Mouse (Mus musculus) cerebellum, adult 18-20 months (tissue): Measurements from ENCODE around the gene St6galnac4.
A peak's percentile ranks its signal among the peaks of the same experiment; 100 is the strongest.

Experiments used
- DNase-seq, 2 experiments: peaks; one replicate each; pipeline ENCODE4 v3.0.0; 2021

The St6galnac4 gene

DNA sequence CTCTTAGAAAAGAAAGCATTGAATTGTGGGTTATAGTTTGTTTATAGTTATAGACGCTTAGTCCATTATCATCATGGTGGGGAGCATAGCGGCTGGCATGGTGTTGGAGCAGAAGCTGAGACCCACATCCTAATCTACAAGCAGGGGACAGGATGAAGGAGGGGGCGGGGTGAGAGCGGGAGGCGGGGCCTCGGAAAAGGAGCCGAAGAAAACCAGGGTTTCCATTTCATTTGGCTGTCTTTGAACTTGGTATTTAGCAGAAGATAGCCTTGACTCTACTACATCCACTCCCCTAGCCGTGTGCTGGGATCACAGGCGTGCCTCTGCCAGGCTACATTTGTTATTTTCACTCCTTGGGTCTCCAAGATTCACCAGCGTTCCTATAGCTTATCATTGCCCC, 17.7 kb downstream of the St6galnac4 start:
- no peak for DNase-seq

DNA sequence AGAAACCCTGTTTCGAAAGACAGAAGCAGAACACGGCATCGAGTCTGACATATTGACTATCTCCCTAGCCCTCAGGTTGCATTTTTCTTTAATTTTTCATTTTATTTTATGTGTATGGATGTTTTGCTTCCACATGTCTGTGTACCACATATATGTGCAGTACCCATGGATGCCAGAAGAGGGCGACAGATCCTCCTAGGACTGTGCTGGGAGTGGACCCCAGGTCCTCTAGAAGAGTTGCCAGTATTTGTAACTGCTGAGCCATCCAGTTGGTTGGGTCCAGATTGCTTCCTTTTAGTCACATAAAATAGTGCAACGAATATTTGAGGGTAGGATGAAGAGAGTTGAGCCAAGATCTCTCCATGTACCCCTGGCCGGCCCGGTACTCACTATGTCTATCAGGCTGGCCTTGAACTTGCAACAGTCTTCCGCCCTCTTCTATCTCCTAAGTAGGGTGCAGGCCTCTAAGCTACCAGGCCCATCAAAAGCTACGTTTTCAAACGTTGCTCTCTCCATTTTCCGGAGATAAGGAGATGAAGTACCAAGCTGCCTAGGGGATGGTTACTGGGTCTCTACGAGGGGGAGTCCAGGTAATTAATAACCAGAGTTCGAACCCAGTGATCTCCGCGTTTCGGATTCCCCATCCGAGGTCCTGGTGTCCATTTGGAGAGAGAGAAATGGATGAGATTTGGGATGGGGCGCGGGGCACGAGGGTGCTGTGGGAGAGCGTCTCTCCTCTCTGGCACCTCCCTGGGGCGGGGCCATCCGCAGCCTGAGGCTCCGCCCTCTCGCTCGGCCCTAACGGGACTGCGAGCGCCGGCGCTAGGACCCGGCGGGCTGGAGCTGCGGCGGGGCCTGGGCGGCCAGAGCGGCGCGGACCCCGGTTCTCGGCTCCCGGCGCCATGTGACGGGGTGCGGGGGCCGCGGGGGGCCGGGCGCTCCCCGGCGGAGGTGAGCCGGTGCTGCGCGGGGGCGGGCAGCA, 19.6 kb downstream of the St6galnac4 start:
- peak; percentile 93 to 95 for DNase-seq

DNA sequence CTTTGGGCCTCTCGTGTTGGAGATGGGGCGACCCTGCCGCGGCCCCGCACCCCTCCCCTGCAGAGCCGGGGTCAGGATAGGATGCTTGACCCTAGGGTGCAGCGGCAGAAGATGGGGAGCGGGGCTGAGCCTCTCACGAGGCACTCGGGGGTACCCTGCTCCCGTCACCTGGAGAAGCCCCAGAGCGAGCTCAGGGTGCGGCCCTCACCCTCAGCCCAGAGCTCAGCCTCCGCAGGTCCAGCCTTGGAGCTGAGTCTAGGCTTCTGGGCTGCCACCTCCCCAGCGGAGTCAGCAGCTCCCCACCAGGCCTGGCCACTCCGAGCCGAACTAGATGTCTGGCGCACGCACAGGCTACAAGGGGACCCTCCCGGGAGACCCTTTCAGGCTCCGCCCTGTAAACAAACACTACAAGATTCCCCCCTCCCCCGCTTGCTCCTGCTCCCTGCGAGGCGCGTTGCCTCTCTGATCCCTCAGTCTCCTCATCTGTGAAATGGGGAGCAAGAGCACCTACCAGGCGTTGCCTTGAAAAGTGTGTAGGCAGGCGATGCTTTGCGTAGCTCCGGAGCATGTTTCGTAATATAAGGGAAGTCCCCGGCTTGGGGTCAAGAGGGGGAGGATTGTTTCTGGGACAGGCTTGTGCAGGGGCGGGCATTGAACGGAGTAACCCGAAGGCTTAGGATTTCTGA, 20.5 kb downstream of the St6galnac4 start:
- DNase-seq = peak; percentile 55 to 63

DNA sequence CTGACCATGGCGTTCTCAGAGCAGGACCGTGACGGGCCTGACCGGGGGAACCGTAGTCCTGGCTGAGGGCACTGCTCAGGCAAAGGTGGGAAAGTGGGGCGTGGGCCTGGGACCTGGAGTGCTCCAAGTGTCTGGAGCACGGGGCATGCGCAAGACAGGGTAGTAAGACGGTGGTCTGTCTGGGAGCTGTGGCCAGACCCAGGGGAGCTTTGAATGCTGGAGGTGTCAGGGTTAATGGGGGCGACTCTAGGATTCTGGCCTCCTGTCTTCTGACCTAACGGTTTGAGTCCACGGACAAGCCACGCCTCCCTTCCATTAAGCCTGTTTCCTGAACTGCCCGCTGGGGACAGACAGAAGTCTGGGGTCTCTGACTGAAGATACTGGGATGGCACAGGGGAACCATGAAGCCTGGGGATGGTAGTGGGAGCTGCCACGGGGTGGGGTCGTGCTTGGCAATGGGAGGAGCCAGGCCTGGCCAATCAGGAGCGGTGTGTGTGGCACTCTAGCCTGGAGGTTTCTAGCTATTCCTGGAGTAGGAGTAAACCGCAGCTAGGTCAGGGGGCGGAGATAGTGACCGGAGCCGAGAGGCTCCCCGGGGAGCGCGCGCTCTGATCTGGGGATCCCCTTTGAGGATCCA, 21.4 kb downstream of the St6galnac4 start:
- peak; percentile 62 to 69 for DNase-seq

DNA sequence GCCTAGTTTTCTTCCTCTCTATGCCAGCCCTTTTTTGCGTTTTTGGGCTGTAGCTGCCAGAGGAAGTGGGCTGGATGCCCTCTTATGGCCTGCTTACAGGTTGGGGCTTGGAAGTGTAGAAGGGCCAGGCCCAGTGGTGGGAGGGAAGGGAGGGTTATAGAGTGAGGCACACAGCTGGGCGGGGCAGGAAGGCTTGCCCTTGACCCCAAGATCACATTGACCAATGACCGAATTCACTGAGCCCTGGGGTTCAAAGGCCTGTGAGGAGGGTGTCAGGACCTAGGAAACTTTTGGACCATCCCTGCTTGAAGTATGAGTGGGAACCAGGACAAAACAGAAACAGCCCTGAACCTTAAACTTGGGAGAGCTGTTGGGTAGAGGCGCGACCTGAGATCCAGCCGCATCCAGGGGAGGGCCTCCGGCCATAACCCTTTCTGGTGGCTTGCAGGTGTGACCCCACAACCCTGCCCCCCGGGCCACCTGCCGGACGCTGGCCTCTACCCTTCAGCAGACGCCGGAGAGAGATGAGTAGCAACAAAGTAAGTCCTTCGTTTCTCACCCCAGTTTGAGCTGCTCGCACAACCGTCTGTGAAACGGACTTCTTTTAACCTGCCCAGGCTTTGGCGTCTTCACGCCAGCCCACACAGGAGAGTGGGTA, 22.0 kb downstream of the St6galnac4 start:
- DNase-seq = no peak

DNA sequence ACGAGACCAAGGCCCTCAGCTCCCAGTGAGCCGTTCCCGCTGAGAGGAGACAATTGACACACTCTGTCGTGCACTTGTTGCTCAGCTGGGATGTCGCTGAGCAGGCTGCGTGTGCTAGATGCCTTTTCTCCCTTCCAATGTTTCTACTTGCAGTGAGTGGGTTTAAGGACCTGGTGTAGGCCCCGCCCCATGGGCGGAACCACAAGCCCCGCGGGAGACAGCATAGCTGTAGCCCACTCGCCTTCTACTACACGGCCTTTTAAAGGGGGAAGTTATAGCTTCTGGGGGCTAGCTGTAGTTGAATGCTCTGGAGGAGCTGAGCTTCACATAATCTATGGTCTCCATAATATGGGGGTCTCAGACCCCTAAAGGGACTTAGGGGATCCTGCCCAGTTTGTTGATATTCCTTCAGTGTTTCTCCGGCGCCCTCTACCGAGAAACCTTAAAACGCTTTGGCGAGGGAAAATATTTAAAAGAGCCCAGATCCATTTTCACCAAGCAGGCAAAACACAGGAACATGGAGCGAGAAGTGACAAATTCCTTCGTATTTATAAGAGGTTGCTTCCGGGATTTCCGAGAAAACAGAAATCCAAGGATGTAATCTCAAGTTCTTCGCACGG, 23.8 kb downstream of the St6galnac4 start:
- DNase-seq = peak; percentile 58 to 59

DNA sequence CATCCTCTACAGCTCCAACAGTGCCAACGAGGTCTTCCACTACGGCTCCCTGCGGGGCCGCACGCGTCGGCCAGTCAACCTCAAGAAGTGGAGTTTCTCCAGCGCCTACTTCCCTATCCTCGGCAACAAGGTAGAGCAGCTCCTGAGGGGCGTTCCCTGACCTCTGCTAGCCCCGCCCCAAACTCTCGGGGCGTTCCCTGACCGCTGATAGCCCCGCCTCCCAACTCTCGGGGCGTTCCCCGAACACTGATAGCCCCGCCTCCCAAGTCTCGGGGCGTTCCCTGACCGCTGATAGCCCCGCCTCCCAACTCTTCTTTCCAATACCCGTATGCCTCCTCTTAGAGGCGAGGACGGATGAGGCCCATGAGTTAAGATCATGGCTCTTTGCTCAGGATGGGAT, 25.4 kb downstream of the St6galnac4 start:
- no peak for DNase-seq

DNA sequence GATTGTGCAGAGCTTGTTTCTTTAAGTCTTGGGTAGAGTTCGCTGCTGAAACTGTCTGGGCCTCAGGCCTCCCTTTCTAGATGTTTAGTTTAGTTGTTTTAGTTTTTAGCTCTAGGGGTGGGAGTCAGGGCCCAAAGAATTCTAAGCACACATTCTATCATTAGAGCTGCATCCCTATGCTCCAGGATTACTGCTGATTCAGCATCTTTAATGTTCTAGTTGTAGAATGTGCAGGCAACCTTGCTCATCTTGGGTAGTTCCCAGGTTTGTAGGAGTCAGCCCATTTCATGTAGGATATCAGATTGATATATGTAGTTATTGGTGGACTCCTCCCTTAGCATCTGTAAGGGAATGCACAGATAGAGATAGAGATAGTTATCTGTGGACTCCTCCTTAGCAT, 30.2 kb downstream of the St6galnac4 start:
- no peak for DNase-seq

DNA sequence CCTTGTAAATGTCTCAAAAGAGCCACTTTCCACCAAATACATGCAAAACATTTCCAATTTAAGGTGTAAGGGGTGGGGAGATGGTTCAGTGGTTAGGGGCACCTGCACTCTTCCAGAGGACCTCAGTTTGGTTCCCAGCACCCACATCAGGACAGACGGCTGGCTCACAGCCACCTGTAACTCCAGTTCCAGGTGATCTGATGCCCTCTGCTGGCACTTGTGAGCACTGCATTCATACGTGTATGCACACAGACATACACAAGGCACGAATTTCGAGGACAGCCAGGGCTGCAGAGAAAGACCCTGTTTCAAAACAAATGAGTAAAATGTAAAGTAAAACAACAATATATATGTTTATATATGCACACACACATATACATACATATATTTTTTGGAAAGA, 30.7 kb downstream of the St6galnac4 start:
- no peak for DNase-seq

DNA sequence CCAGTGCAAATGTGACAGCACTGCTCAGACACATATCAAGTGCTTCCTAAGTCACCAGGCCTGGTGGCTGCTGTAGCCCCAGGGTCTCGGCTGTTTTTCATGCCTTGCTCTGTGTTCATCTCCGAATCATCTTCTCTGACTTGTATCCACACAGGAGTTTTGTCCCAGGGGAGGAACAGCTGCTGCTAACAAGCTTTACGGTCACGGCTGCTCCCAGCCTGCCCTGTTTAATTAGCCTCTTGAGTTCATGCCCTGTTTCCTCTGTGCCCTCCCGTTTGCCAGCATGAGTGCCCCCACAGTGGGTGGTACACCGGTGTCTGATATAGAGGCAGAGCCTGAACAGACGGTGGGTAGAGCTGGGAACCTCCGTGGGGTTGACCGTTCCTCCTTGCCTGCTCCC, 31.2 kb downstream of the St6galnac4 start:
- no peak for DNase-seq

DNA sequence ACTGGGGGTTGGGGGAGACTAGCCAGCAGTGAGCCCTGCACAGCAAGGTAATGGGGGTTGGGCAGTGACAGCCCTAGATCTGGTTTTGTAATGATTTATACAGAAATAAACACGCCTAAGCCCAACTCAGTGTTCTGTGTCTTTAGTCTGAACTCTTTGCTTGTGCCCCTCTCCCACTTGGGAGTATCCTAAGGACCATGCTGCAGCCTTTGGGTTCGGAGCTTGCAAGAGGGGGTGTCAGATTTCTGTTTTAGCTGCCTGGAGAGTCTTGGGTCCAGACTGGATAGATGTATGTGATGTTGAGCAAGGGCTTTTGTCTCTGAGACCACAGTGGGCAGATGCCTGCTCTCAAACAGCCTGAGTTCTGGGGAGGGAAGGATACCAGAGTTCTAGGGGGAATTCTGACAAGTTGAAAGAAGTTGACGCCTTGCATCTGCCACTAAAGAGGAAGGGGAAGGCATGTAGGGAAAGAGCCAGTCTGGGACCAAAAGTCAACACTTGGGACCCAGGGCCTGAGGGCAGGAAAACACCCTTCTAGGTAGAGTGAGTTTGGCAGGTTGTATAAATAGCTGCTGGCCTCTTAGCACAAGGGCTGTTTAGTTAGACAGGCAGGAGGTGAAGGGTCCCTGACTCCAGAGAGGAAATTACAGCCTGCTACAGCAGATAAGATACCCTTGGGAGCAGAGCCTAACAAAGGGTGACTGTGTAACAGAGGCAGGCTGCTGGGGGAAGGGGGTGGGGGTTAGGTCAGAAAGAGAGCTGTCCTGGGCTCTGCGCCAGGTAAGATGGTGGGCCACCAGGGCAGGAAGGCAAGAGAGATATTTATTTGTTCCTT, 34.0 kb downstream of the St6galnac4 start:
- no peak for DNase-seq

DNA sequence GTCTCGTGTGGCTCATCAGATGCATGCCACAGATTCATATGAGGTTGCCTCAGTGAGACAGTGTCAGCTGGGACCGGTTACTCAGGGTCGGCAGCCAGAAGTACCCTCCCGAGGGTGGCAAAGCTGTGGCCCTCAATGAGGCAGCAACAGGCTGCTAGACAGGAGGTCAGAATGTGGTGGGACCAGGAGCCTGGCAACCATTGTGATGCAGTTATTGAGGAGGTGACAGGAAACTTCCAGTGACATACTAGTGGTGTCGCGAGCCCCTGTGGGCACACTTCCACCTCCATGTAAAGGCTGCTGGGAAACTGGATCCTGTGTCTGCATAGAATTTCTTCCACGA, 34.6 kb downstream of the St6galnac4 start, which contains the start of gene Ak1:
Gene Ak1, plus strand, starts transcription at position 242 of the 343 bp plus-strand sequence.
- no peak for DNase-seq

DNA sequence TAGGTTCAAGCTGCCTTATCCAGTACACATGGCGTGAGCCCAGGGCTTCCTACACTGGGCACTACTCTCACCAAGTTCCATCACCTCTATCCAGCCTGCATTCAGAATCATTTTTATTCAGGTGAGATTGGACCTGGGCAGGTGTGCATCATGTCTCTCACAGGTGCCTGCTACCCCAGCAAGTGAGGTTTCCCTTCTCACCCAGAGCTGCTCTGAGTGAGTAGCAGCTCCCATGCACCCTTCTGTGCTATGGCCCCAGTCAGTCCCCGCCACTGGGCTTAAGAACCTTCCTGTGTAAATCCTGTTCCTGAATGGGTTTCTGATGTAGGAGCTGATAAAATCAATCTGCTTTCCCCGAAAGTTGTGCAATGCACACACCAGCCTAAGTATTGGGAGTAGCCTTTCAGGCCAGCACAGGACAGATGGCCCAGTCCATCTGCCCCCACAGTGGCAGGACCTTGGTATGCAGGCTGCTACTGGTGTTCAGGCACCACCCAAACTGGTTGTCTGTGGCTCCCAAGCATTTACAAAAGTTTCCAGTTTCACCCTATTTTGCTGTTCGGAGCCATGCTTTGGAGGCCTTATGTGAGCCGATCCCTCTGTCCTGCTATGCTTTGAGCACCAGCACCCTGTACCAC, 37.3 kb downstream of the St6galnac4 start:
- no peak for DNase-seq

DNA sequence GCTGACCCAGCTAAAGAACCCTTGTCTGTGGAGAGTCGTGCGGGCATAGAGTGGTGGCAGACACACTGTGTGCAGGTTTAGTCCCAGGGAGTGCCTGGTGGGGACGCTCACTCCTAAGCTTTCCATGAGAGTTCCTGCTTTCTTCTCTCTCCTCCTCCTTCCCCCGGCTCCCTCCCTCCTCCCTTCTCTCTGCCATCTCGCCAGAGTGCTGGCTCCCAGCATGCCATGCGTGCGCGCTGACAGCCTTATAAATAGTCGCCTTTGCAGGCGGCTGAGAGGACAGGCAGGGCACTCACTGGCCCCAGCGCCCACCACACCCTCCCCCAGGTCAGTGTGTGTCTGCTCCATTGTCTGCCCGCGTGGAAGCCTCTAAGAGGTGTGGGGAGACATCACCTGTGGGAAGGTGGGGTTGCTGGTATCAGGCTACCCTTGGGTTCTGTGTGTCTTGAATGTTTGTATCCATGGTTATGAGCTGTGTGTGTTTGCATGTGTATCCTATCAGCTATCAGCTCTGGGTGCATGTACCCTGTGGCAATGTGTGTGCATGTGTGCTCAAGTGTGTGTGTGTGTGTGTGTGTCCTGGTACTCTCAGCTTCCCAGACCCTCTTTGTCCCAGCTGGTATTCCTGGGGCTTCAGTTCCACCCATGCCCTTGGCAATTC, 38.4 kb downstream of the St6galnac4 start:
- DNase-seq = peak; percentile 88 to 96

DNA sequence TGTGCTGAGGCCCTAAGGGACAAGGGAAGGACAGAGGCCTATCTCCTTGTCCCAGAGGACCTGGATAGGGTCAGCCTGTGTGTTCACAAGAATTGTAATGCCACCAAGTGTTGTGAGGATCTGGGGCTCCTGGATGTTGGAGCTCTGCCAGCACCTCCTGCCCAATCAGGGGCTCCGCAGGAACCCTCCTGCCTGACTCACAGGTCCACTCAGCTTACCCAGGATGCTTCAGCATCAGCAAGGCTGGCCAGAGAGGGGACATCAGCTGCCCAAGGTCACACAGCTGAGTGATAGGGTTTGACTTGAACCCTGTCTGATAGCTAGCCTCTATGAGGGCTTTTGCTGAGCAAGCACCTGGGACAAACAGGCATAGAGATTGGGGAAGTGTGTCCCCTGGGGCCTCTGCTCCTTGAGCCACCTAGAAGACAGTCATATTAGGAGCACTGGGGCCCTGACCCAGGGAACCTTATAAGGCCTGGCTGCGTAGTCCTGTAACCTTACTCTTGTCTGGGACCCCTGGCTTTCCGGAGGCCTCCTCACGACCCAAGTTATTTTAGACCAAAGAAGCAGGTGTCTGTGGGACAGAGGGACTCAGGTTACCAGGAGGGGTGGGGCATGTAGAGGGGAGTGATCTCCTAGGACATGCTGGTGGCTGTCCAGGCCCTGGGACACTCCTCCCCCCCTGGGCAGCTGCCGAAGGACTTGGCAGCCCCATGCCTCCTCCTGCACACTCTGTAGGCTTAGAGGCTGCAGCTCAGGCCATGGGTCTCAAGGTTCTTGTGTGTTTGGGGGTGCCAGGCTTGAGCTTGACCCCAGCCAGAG, 39.2 kb downstream of the St6galnac4 start:
- peak; percentile 79 to 81 for DNase-seq

DNA sequence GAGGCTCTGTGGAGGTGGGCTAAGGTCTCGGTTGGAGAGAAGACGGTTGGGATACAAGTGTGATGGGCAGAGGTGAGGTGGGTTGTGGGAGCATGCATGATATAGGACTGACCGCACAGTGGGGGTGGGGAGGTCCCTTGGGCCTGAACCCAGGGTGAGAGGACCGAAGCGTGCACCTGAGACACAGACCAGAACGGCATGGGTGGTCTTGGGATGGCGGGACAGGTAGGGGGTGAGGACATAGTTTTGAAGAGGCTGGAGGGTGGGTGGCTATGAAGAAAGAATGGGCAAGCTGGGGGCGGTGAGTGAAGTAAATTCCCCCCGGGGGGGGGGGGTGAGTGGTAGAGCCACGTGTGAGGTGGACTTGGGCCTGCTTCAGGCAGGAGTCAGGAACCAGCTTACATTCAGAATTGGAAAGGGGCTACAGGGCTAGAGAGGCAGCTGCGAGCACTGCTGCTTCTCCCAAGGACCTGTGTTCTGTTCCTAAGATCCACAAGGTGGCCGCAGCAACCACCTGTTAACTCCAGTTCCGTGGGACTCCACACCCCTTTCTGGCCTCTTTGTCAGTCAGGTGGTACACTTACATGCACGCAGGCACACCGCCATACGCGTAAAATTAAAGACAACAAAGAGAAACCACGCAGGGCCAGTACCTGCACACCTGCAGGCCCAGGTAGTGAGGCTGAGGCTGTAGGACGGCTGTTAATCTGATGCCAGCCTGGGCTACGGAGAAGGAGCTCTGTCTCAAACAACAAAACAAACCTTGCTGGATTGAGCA, 40.6 kb downstream of the St6galnac4 start:
- DNase-seq = no peak

DNA sequence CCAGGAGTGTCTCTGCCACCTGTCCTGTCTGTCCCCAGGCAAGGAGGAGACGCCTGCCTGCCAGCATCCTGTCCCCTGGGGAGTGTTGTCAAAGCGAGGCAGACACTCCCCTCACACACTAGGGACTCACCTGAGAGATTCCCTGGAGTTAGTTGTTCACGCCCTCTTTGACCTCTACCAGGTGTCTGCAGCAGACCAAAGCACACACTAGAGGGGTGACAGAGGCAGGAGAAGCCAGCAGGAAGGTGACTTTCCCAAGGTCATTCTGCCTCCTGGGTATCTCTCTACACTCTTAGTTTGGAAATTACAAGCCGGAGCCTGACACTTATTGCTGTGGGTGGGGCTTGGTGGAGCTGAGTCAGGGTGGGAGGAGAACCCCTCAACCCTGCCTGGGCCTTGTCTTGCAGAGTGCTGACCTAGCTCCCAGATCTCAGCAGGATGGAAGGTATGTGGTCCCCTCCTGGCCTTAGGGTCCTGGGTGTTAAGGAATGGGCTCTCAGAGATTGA, 41.2 kb downstream of the St6galnac4 start:
- no peak for DNase-seq

DNA sequence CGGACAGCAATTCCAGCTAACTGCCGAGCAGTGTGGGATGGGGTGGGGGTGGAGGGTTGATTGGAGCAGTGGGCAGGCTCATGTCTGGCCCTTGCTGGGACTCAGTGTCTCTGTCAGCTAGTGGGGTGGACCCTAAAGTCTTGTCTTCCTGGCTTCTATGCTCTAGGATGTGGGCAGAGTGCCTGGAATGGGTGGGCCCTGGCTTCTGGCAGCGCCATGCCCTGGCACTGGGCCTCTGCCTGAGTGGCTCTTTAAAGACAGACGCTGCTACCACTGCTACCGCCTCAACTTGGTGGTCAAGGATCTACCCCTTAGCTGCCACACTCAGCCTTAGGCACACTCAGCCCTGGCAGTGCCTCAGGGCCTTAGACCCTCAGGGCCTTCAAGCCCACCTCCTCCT, 41.8 kb downstream of the St6galnac4 start:
- peak; percentile 66 to 68 for DNase-seq
